Mouse (Mus musculus) kidney, adult 18-20 months (tissue): ENCODE data around the gene Acvrl1.
"Not testable (repeated sequence)": the region's sequence is repeated elsewhere in the genome, so short reads cannot be mapped to it uniquely, and the experiment has no call there.

Experiments
- DNase-seq: peaks from one replicate; pipeline ENCODE4 v3.0.0; 2021

Gene Acvrl1

GRCm38 (mm10) chr15:101113176-101113575, 15.1 kb upstream of the Acvrl1 start:
- peak; percentile 72 for DNase-seq

- not testable (repeated sequence) for DNase-seq
These were observed 14.5 kb upstream of the Acvrl1 start for GRCm38 (mm10) chr15:101113778-101114177.

- no peak for DNase-seq
These were observed 12.7 kb upstream of the Acvrl1 start, which contains the start of gene Ankrd33 for GRCm38 (mm10) chr15:101115511-101116110. Gene Ankrd33 (plus strand): TSS chr15:101115755.

- DNase-seq, result peak; percentile 51
These were observed 9.8 kb upstream of the Acvrl1 start for GRCm38 (mm10) chr15:101118399-101119125.

GRCm38 (mm10) chr15:101121411-101122289, 6.7 kb upstream of the Acvrl1 start:
- DNase-seq, result no peak

- peak; percentile 33 for DNase-seq
These were observed 6.1 kb upstream of the Acvrl1 start for GRCm38 (mm10) chr15:101122290-101122589.

GRCm38 (mm10) chr15:101123202-101123601, 5.1 kb upstream of the Acvrl1 start:
- DNase-seq, result peak; percentile 35

GRCm38 (mm10) chr15:101125561-101125960, 2.8 kb upstream of the Acvrl1 start:
- no peak for DNase-seq

- DNase-seq, result no peak
These were observed 1.3 kb upstream of the Acvrl1 start for GRCm38 (mm10) chr15:101126876-101127544.

- no peak for DNase-seq
These were observed 1.1 kb downstream of the Acvrl1 start for GRCm38 (mm10) chr15:101129412-101129811.

GRCm38 (mm10) chr15:101131498-101131897, 3.2 kb downstream of the Acvrl1 start:
- DNase-seq, result no peak

GRCm38 (mm10) chr15:101132041-101132440, 3.7 kb downstream of the Acvrl1 start:
- DNase-seq, result no peak

- DNase-seq, result no peak
These were observed 4.4 kb downstream of the Acvrl1 start for GRCm38 (mm10) chr15:101132761-101133160.

- no peak for DNase-seq
These were observed 5.8 kb downstream of the Acvrl1 start for GRCm38 (mm10) chr15:101133993-101134704.

GRCm38 (mm10) chr15:101135405-101135804, 7.1 kb downstream of the Acvrl1 start:
- DNase-seq, result no peak

GRCm38 (mm10) chr15:101137455-101137854, 9.1 kb downstream of the Acvrl1 start:
- DNase-seq, result no peak

GRCm38 (mm10) chr15:101138675-101139074, 10.4 kb downstream of the Acvrl1 start:
- DNase-seq, result no peak

- DNase-seq, result peak; percentile 52
These were observed 11.6 kb downstream of the Acvrl1 start for GRCm38 (mm10) chr15:101139885-101140284.

- no peak for DNase-seq
These were observed 12.3 kb downstream of the Acvrl1 start for GRCm38 (mm10) chr15:101140587-101140986.

GRCm38 (mm10) chr15:101141061-101141541, 12.8 kb downstream of the Acvrl1 start:
- DNase-seq, result peak; percentile 76

- no peak for DNase-seq
These were observed 14.3 kb downstream of the Acvrl1 start for GRCm38 (mm10) chr15:101142672-101143071.

- DNase-seq, result peak; percentile 59
These were observed 15.2 kb downstream of the Acvrl1 start for GRCm38 (mm10) chr15:101143494-101143893.
